27 mouse cellular contexts compared by ENCODE assay signal in the genomic region with DNA sequence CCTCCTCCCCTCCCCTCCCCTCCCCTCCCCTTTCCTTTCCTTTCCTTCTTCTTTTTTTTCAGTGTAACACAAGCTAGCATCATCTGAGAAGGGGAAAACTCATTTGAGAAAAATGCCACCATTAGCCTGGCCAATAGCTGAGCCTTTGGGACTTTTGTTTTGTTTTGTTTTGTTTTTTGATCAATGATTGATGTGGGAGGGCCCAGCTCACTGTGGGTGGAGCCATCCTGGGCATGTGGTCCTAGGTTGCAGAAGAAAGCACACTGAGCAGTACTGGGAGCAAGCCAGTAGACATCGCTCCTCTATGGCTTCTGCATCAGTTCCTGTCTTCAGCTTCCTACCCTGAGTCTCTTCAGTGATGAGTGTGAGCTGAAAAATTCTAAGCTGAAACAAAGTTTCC. TPM values are rescaled to one million over a fixed set of nuclear protein-coding genes. Genes with fewer than 3 reads are reported as not detected.
"Had no signal": no experiment of that assay in that cellular context is flagged by ENCODE, and none has a peak within 500 bp of the region (broad histone marks: within the 10 kb centered on the region; RNA-seq: fewer than 3 reads in every experiment).

No protein-coding gene starts in this region.

- H3K36me3 ChIP-seq: heart, embryonic 10.5 days; heart, embryonic 12.5 days; intestine, embryonic 15.5 days; limb, embryonic 10.5 days; limb, embryonic 12.5 days; liver, embryonic 13.5 days had no signal

- DNase-seq: gastrocnemius, adult 2 months; gastrocnemius, postnatal 10 days; gastrocnemius, postnatal 25 days; heart, adult 18-20 months; heart, postnatal 10 days; heart, postnatal 4 days; kidney, adult 18-20 months; kidney, adult 8-10 months; kidney, postnatal 10 days; kidney, postnatal 25 days; kidney, postnatal 4 days; liver; liver, embryonic 13.5 days had no signal

- H3K27ac ChIP-seq: gastrocnemius, adult 2 months; heart, embryonic 10.5 days; hindbrain, embryonic 14.5 days; intestine, embryonic 15.5 days; limb, embryonic 10.5 days; limb, embryonic 12.5 days; liver, embryonic 13.5 days had no signal

- H3K9ac ChIP-seq: heart, embryonic 12.5 days; hindbrain, embryonic 14.5 days; intestine, embryonic 15.5 days; limb, embryonic 12.5 days; liver, embryonic 13.5 days had no signal

- H3K9me3 ChIP-seq: heart, embryonic 10.5 days; heart, embryonic 12.5 days; intestine, embryonic 15.5 days; limb, embryonic 10.5 days; limb, embryonic 12.5 days; liver, embryonic 13.5 days had no signal

- H3K4me2 ChIP-seq: heart, embryonic 12.5 days; hindbrain, embryonic 14.5 days; intestine, embryonic 15.5 days; limb, embryonic 12.5 days; liver, embryonic 11.5 days; liver, embryonic 13.5 days had no signal

- ATAC-seq: hindbrain, embryonic 16.5 days; inflammation-experienced regulatory T-cells, adult 6 months; intestine, embryonic 15.5 days; intestine, postnatal 0 days had no signal

- H3K27me3 ChIP-seq: intestine, embryonic 15.5 days; limb, embryonic 12.5 days; liver, embryonic 13.5 days had no signal

- H3K4me1 ChIP-seq: heart, embryonic 10.5 days; heart, embryonic 12.5 days; intestine, embryonic 15.5 days; limb, embryonic 12.5 days; liver, embryonic 13.5 days had no signal

- H3K4me3 ChIP-seq: gastrocnemius, adult 2 months; heart, embryonic 10.5 days; heart, embryonic 12.5 days; intestine, embryonic 15.5 days; layer of hippocampus, adult 2 months; left cerebral cortex, adult 2 months; limb, embryonic 10.5 days; limb, embryonic 12.5 days; liver, embryonic 13.5 days had no signal

RNA-seq across cellular contexts. Expression of a gene that starts 9.2 kb away (rescaled TPM):
- total RNA-seq: gastrocnemius, adult 2 months; gastrocnemius, postnatal 25 days; heart, adult 8-10 months; heart, postnatal 10 days; heart, postnatal 25 days; heart, postnatal 4 days had no signal
